Mouse (Mus musculus): ENCODE data around the gene Zfhx2. TPM values are rescaled to one million over a fixed set of nuclear protein-coding genes. Genes with fewer than 3 reads are reported as not detected.
A peak's percentile ranks its signal among the peaks of the same experiment; 100 is the strongest.
"Not testable (repeated sequence)": the region's sequence is repeated elsewhere in the genome, so short reads cannot be mapped to it uniquely, and the experiment has no call there.

Zfhx2 gene
- total RNA-seq, 2 experiments from 2014 or later = 4.5 to 5.0 TPM

DNA sequence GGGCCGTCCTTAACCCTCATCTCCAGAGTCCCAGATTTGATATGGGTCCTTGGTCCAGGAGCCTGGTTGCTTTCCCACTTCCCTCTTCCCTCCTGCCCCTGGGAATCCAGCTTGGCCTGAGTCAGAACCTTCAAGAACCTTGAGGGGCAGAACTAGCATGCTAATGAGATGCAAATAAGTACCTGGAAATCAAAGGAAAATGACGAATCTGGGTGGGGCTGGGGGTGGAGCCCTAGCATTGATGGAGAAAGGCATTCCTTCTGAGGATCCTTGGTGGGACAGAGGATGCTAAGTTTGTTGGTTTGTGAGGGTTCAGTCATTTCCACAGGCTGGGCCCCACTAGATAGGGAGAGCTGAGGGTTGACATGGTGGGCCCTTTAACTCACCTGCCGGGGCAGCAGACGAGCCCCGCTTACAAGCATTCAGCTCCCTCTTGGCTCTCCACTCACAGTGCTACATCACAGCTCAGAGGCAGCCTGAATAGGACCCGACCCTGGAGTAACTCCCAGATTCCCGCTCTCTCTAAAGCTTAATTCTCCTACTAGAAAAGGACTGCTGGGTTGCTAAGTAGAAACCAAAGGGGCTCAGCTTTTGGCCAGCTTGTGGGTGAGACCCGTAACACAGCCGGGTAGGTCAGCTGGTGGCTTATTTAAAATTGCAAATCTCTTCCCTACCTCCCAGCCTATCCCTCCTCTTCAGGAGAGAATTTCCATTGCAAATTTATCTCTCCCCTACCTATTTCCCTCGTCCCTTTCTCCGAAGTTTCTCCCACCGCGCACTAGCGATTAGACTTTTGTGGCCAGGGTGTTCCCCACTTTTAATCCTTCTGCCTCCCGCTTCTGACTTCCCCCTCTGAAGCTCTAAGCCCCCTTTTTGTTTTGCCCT, 14.4 kb downstream of the Zfhx2 start:
- no peak for DNase-seq

DNA sequence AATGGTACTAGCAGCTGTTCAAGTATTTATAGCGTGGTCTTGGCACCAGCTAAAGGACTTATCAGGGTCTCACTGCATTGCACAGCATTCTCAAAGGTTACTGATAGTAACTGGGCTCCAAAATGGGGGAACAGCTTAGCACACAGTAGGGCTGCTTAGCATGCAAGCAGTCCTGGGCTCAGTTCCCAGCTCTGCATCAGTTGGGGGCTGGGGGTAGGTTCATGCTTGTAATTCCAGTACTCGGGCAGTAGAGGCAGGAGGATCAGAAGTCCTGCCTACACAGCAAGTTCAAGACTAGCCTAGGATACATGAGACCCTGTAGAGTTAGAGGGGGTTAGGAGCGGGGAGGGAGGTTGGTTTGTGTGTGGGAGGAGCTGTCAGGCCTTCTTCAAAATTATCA, 15.2 kb downstream of the Zfhx2 start:
- DNase-seq = no peak

- peak in 1 of 2 experiments; percentile 43 for DNase-seq
These were observed 15.9 kb downstream of the Zfhx2 start for GRCm38 (mm10) chr14:55076224-55076623.

GRCm38 (mm10) chr14:55074416-55074815, 17.7 kb downstream of the Zfhx2 start:
- DNase-seq = no peak

- no peak for DNase-seq
These were observed 20.4 kb downstream of the Zfhx2 start for GRCm38 (mm10) chr14:55071756-55072155.

DNA sequence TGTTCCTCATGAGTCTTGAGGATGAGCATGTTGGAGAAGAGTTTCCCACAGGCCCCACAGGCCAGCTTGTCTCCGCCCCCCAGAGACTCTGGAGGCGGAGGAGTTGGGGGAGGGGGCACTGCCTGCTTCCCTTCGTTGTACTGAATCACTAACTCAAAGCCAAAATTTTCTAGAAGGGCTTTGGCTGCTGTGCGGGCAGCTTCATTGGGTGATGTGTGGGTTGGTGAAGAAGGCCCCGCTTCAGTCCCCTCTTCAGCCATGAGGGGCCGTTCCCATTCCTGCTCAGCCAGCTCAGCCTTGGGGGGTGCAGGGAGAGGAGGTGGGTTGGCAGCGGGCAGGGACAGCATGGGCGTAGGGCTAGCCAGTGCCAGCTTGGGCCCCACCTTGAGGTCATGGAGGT, 26.1 kb downstream of the Zfhx2 start:
- DNase-seq = no peak

- DNase-seq = no peak
These were observed 26.7 kb downstream of the Zfhx2 start for GRCm38 (mm10) chr14:55065391-55065790.

DNA sequence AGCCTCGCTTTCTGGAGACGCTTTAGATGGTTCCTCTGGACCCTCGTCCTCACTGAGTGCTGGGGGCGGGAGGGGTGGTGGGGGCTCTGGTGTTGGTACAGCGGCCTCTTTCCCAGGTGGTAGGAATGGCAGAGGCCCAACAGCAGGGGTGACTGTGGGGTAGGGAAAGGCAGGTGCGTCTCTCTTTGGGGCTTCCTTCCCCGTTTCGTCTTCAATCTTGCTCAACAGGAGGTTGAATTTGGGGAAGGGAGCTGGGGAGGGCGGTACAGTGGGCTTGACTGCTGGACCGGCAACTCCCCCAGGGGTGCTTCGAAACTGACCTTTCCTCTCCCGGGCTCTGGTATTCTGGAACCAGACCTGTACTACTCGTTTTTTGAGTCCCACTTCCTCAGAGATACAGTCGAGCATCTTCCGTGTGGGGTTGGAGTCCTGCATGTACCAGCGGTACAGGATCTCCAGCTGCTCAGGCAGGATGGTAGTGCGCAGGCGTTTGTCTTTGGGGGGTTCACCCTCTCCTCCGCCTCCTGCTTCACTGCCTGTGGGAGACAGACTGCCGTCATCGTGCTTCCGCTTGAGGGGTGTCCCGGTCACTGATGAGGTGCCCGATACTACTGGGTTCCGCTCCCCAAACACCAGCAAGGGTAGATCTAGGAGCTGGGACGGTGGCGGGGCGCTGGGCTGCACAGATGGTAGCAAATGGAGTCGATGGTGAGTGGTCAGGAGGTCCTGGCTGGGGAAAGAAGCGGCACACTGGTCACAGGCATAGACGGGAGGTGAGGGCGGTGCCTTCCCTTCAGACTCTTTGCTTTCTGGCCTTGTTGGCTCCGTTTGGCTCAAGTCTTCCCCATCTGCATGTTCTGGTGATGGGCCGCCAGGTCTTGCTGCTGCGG, 27.4 kb downstream of the Zfhx2 start:
- no peak for DNase-seq

- DNase-seq = no peak
These were observed 28.3 kb downstream of the Zfhx2 start for GRCm38 (mm10) chr14:55063581-55064381.

- DNase-seq = no peak
These were observed 29.0 kb downstream of the Zfhx2 start for GRCm38 (mm10) chr14:55063117-55063516.

GRCm38 (mm10) chr14:55062626-55063025, 29.5 kb downstream of the Zfhx2 start:
- DNase-seq = no peak

DNA sequence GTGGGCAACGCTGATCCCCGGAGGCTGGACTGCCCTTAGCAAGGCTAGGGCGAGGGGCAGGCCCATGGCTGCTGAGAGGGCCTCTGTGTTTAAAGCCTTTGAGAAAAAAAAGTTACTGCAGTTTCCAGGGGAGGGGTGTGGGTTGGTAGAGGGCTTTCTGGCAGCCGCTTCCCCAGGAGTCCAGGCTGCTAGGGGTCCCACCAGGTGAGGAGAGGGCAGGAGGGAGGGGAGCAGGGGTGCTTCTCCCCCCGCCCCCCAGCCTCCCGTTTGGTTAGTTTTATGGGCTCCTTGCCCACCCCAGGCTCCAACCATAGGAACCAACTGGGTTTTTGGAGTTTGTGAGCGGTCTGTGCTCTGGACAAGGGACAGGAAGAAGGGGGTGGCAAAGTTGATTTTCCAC, 30.3 kb downstream of the Zfhx2 start:
- no peak for DNase-seq

- no peak for DNase-seq
These were observed 32.2 kb downstream of the Zfhx2 start for GRCm38 (mm10) chr14:55059931-55060330.

- no peak for DNase-seq
These were observed 33.1 kb downstream of the Zfhx2 start for GRCm38 (mm10) chr14:55059009-55059408.

DNA sequence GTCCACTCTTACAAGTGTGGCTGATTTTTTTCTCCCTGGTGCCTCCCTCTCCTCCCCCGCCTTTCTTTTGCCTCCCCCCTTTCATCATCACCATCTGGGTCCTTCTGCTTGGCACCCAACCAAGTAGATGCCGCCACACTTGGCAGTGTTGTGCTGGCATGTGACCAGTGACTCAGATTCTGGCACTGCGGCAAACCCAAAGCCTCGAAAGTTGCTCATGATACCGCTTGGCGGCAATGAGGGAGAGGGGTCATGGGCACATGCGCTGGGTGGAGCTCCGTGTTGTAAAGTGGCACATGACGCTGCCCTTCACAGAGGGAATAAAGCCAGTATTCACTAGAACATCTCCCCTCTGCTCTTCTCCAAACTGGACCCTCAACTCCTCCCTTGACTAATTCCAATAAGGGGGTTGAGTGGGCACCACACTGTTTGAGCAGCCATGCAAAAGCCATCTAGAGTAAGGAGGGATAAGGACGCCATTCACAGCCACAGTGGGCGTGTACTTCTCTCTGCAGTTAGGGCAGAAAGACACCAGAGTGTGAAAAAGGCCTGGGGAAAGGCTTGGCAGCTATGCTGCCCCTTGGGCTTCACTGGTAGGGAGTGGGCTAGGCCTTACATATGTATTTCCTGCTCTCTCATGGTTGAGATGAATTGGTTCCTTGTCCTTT, 36.8 kb downstream of the Zfhx2 start:
- DNase-seq = peak; percentile 35 to 59

- no peak for DNase-seq
These were observed 37.9 kb downstream of the Zfhx2 start for GRCm38 (mm10) chr14:55054191-55054749.

- no peak for DNase-seq
These were observed 38.4 kb downstream of the Zfhx2 start for GRCm38 (mm10) chr14:55053708-55054190.

- DNase-seq = no peak
These were observed 39.1 kb downstream of the Zfhx2 start for GRCm38 (mm10) chr14:55053050-55053449.

GRCm38 (mm10) chr14:55052496-55052895, 39.6 kb downstream of the Zfhx2 start:
- no peak for DNase-seq

GRCm38 (mm10) chr14:55047971-55048531, 44.1 kb downstream of the Zfhx2 start:
- no peak for DNase-seq

- DNase-seq = not testable (repeated sequence)
These were observed 48.4 kb downstream of the Zfhx2 start for GRCm38 (mm10) chr14:55043694-55044093.

All from heart, adult 18-20 months (tissue).